Mouse (Mus musculus): Measurements from ENCODE around the gene Gcn1l1. TPM values are rescaled to one million over a fixed set of nuclear protein-coding genes. Genes with fewer than 3 reads are reported as not detected.

Gcn1l1 gene
- polyA plus RNA-seq, 1 experiment from 2014 or later, result 14.8 TPM

DNA sequence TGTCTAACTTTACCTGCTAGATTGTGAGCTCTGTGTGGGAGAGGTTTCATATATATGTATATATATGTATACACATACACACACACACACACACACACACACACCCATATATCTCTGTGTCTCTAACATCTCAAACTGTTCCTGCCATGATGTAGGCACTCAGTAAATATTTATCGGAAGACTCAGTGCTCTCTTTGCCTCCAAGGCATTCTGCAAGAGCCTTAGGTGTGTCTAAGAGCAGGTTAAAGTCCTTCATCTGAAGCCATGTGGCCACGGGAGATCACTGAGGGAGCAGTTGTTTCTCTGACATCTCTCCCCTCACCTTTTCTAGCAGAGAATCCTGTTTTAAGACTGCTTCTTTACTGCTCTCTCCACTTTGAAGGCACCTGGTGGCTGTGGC is 26.5 kb downstream of the Gcn1l1 start:
- Histone ChIP-seq H3K9ac (ENCODE audit: low read depth, low read length) (no peak overlapping the region), H3K36me3 (ENCODE audit: control insufficient read depth, insufficient read depth) (peaks cover 60% of the 10 kb centered on the region), H3K4me2 (ENCODE audit: low read depth, low read length) (no peak overlapping the region), H3K4me3 (ENCODE audit: low read depth, low read length) (no peak overlapping the region), H3K9me3 (replicated peaks; ENCODE audit: control insufficient read depth, low read length) (no peaks in the 10 kb centered on the region), H3K27me3 (ENCODE audit: control insufficient read depth, insufficient read depth, low read depth, low read length) (no peaks in the 10 kb centered on the region), H3K27ac (ENCODE audit: low read length) (no peak overlapping the region), H3K4me1 (ENCODE audit: control insufficient read depth, low read depth, low read length) (no peaks in the 10 kb centered on the region)
- no peak for ATAC-seq (ENCODE audit: low read depth)
- WGBS (ENCODE audit: insufficient replicate concordance), result 84% methylated on average over 2 of the region's 2 CpGs

DNA sequence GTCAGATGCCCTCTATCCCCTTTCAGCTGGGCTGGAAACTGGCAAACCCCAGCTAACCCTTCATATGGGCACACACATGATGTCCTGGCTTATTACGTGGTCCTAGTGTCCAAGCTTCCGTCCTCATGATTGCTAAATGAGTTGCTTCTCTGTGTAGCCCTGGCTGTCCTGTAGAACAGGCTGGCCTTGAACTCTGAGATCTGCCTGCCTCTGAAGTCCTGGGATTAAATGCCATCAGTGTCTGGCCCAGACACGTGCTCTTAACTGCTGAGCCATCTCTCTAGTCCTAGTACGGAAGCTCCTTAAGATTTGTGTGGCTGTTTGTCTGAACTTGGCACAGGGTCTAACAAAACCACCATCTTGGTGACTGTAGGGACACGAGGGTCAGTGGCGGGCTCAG is 38.5 kb downstream of the Gcn1l1 start:
- Histone ChIP-seq H3K4me2 (ENCODE audit: low read depth, low read length) (no peak overlapping the region), H3K4me3 (ENCODE audit: low read depth, low read length) (no peak overlapping the region), H3K27me3 (ENCODE audit: control insufficient read depth, insufficient read depth, low read depth, low read length) (no peaks in the 10 kb centered on the region), H3K36me3 (ENCODE audit: control insufficient read depth, insufficient read depth) (peaks cover 40% of the 10 kb centered on the region), H3K27ac (ENCODE audit: low read length) (no peak overlapping the region), H3K9ac (ENCODE audit: low read depth, low read length) (no peak overlapping the region), H3K4me1 (ENCODE audit: control insufficient read depth, low read depth, low read length) (no peaks in the 10 kb centered on the region), H3K9me3 (replicated peaks; ENCODE audit: control insufficient read depth, low read length) (no peaks in the 10 kb centered on the region)
- no peak for ATAC-seq (ENCODE audit: low read depth)
- WGBS (ENCODE audit: insufficient replicate concordance), result 83% methylated on average over 6 of the region's 6 CpGs

- no peak overlapping the region for H3K9ac ChIP-seq (ENCODE audit: low read depth, low read length)
- ATAC-seq (ENCODE audit: low read depth), result peak; percentile 78
- H3K27ac ChIP-seq (ENCODE audit: low read length), result peak overlapping the region; percentile 42; the same call in 1 of the 2 replicates
- H3K4me1 ChIP-seq (ENCODE audit: control insufficient read depth, low read depth, low read length), result peaks cover 6% of the 10 kb centered on the region; the same call in 1 of the 2 replicates
- H3K4me3 ChIP-seq (ENCODE audit: low read depth, low read length), result no peak overlapping the region
- no peak overlapping the region for H3K4me2 ChIP-seq (ENCODE audit: low read depth, low read length)
- 49% methylated on average over 11 of the region's 11 CpGs for WGBS (ENCODE audit: insufficient replicate concordance)
- H3K27me3 ChIP-seq (ENCODE audit: control insufficient read depth, insufficient read depth, low read depth, low read length), result no peaks in the 10 kb centered on the region
- peaks cover 50% of the 10 kb centered on the region for H3K36me3 ChIP-seq (ENCODE audit: control insufficient read depth, insufficient read depth)
- H3K9me3 ChIP-seq (replicated peaks; ENCODE audit: control insufficient read depth, low read length), result no peaks in the 10 kb centered on the region
Measured at GRCm38 (mm10) chr5:115611566-115611965, 46.5 kb downstream of the Gcn1l1 start.

DNA sequence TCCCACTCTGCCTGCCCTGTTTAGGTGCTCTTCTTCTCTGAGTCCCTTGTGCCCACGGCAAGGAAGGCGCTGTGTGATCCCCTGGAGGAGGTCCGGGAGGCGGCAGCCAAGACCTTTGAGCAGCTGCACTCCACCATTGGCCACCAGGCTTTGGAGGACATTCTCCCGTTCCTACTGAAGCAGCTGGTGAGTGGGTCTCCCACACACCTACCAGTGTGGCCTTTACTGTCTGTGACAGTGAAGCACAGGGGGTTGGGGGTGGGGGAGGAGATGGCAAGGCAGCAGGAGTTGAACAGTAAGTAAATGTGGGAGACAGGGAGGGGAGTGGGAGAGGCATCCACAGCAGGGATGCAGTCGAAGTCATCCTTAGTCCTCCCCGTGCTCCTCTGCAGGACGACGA is 48.3 kb downstream of the Gcn1l1 start:
- Histone ChIP-seq H3K4me2 (ENCODE audit: low read depth, low read length) (no peak overlapping the region), H3K9ac (ENCODE audit: low read depth, low read length) (no peak overlapping the region), H3K36me3 (ENCODE audit: control insufficient read depth, insufficient read depth) (peaks cover 52% of the 10 kb centered on the region), H3K27ac (ENCODE audit: low read length) (no peak overlapping the region), H3K27me3 (ENCODE audit: control insufficient read depth, insufficient read depth, low read depth, low read length) (no peaks in the 10 kb centered on the region), H3K4me3 (ENCODE audit: low read depth, low read length) (no peak overlapping the region), H3K9me3 (replicated peaks; ENCODE audit: control insufficient read depth, low read length) (no peaks in the 10 kb centered on the region), H3K4me1 (ENCODE audit: control insufficient read depth, low read depth, low read length) (peaks cover 6% of the 10 kb centered on the region; the same call in 1 of the 2 replicates)
- ATAC-seq (ENCODE audit: low read depth), result no peak
- 91% methylated on average over 9 of the region's 9 CpGs for WGBS (ENCODE audit: insufficient replicate concordance)

DNA sequence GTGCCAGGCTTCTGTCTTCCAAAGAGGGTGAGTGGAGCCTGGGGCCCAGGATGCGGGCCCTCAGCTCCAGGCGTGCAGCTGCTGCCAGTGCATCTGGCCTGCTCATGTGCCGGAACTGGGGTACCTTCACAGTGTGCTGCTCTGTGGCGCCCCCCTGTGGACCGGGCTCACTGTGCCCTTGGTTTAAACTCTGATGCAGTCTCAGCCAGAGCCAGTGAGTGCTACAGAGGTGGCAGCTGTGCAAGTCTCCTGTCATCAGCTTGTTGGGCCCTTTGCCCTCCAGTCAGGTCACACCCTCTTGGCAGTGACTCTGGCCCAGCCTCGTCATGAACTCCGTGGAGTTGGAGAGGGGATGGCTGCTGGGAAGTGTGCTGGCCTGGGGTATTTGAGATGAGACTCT is 49.9 kb downstream of the Gcn1l1 start:
- H3K4me3 ChIP-seq (ENCODE audit: low read depth, low read length), result no peak overlapping the region
- no peaks in the 10 kb centered on the region for H3K9me3 ChIP-seq (replicated peaks; ENCODE audit: control insufficient read depth, low read length)
- no peak overlapping the region for H3K4me2 ChIP-seq (ENCODE audit: low read depth, low read length)
- H3K9ac ChIP-seq (ENCODE audit: low read depth, low read length), result no peak overlapping the region
- WGBS (ENCODE audit: insufficient replicate concordance), result 66% methylated on average over 7 of the region's 7 CpGs
- H3K4me1 ChIP-seq (ENCODE audit: control insufficient read depth, low read depth, low read length), result peaks cover 6% of the 10 kb centered on the region; the same call in 1 of the 2 replicates
- peaks cover 48% of the 10 kb centered on the region for H3K36me3 ChIP-seq (ENCODE audit: control insufficient read depth, insufficient read depth)
- no peak overlapping the region for H3K27ac ChIP-seq (ENCODE audit: low read length)
- ATAC-seq (ENCODE audit: low read depth), result no peak
- H3K27me3 ChIP-seq (ENCODE audit: control insufficient read depth, insufficient read depth, low read depth, low read length), result no peaks in the 10 kb centered on the region

- Histone ChIP-seq H3K4me3 (ENCODE audit: low read depth, low read length) (no peak overlapping the region), H3K4me1 (ENCODE audit: control insufficient read depth, low read depth, low read length) (peaks cover 13% of the 10 kb centered on the region), H3K9me3 (replicated peaks; ENCODE audit: control insufficient read depth, low read length) (no peaks in the 10 kb centered on the region), H3K27ac (ENCODE audit: low read length) (no peak overlapping the region), H3K36me3 (ENCODE audit: control insufficient read depth, insufficient read depth) (peaks cover 24% of the 10 kb centered on the region), H3K4me2 (ENCODE audit: low read depth, low read length) (no peak overlapping the region), H3K9ac (ENCODE audit: low read depth, low read length) (no peak overlapping the region), H3K27me3 (ENCODE audit: control insufficient read depth, insufficient read depth, low read depth, low read length) (no peaks in the 10 kb centered on the region)
- WGBS (ENCODE audit: insufficient replicate concordance), result 85% methylated on average over 15 of the region's 15 CpGs
- ATAC-seq (ENCODE audit: low read depth), result no peak
Measured at GRCm38 (mm10) chr5:115619690-115620089, 54.6 kb downstream of the Gcn1l1 start.

DNA sequence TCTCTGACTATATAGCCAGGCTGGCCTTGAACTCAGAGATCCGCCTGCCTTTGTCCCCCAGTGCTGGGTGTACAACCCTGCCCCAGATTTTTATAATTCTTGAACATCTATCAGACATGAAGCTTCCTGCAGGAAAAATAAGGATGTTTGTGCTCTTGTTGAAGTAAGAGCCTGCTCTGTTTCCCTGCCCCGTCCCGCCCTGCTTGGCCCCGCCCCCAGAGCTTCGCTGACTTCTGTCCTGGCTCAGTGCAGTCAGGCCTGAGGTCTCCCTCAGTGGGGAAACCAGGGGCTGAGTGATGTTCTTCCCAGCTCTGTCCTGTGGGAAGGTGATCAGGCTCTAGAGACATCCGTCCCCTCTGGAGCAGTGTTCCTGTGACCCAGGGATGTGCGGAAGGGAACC is 57.6 kb downstream of the Gcn1l1 start:
- WGBS (ENCODE audit: insufficient replicate concordance), result 72% methylated on average over 7 of the region's 7 CpGs
- H3K27ac ChIP-seq (ENCODE audit: low read length), result peak overlapping the region; percentile 22; the same call in 1 of the 2 replicates
- no peak overlapping the region for H3K4me3 ChIP-seq (ENCODE audit: low read depth, low read length)
- H3K4me1 ChIP-seq (ENCODE audit: control insufficient read depth, low read depth, low read length), result peaks cover 36% of the 10 kb centered on the region
- no peak overlapping the region for H3K9ac ChIP-seq (ENCODE audit: low read depth, low read length)
- peaks cover 3% of the 10 kb centered on the region for H3K36me3 ChIP-seq (ENCODE audit: control insufficient read depth, insufficient read depth)
- H3K4me2 ChIP-seq (ENCODE audit: low read depth, low read length), result no peak overlapping the region
- no peak for ATAC-seq (ENCODE audit: low read depth)
- no peaks in the 10 kb centered on the region for H3K27me3 ChIP-seq (ENCODE audit: control insufficient read depth, insufficient read depth, low read depth, low read length)
- no peaks in the 10 kb centered on the region for H3K9me3 ChIP-seq (replicated peaks; ENCODE audit: control insufficient read depth, low read length)

- WGBS (ENCODE audit: insufficient replicate concordance), result 56% methylated on average over 9 of the region's 9 CpGs
- peaks cover 48% of the 10 kb centered on the region for H3K4me1 ChIP-seq (ENCODE audit: control insufficient read depth, low read depth, low read length)
- no peak for ATAC-seq (ENCODE audit: low read depth)
Measured at GRCm38 (mm10) chr5:115623694-115624440, 58.8 kb downstream of the Gcn1l1 start.

GRCm38 (mm10) chr5:115626237-115626886 is 61.3 kb downstream of the Gcn1l1 start:
- peak overlapping the region; percentile 78 for H3K4me2 ChIP-seq (ENCODE audit: low read depth, low read length)

More at GRCm38 (mm10) chr5:115623694-115624440, 58.8 kb downstream of the Gcn1l1 start:
- Histone ChIP-seq H3K9ac (ENCODE audit: low read depth, low read length) (no peak overlapping the region; the same call in 1 of the 2 replicates), H3K4me3 (ENCODE audit: low read depth, low read length) (no peak overlapping the region), H3K4me2 (ENCODE audit: low read depth, low read length) (no peak overlapping the region), H3K27ac (ENCODE audit: low read length) (peak overlapping the region; percentile 57), H3K9me3 (replicated peaks; ENCODE audit: control insufficient read depth, low read length) (no peaks in the 10 kb centered on the region), H3K27me3 (ENCODE audit: control insufficient read depth, insufficient read depth, low read depth, low read length) (no peaks in the 10 kb centered on the region), H3K36me3 (ENCODE audit: control insufficient read depth, insufficient read depth) (no peaks in the 10 kb centered on the region; the same call in none of the 2 replicates)

More at GRCm38 (mm10) chr5:115626237-115626886, 61.3 kb downstream of the Gcn1l1 start:
- H3K4me3 ChIP-seq (ENCODE audit: low read depth, low read length), result peak overlapping the region; percentile 43
- H3K4me1 ChIP-seq (ENCODE audit: control insufficient read depth, low read depth, low read length), result peaks cover 66% of the 10 kb centered on the region
- no peaks in the 10 kb centered on the region for H3K36me3 ChIP-seq (ENCODE audit: control insufficient read depth, insufficient read depth)
- H3K9ac ChIP-seq (ENCODE audit: low read depth, low read length), result peak overlapping the region; percentile 64
- H3K27me3 ChIP-seq (ENCODE audit: control insufficient read depth, insufficient read depth, low read depth, low read length), result no peaks in the 10 kb centered on the region
- peak overlapping the region; percentile 99 for H3K27ac ChIP-seq (ENCODE audit: low read length)
- WGBS (ENCODE audit: insufficient replicate concordance), result 34% methylated on average over 10 of the region's 10 CpGs
- H3K9me3 ChIP-seq (replicated peaks; ENCODE audit: control insufficient read depth, low read length), result no peaks in the 10 kb centered on the region
- peak; percentile 95 for ATAC-seq (ENCODE audit: low read depth)

All from liver, embryonic 16.5 days (tissue).